Mouse (Mus musculus) myocyte (in vitro differentiated cells): ENCODE measurements at regions not wholly inside any gene's neighbourhood (a gene's known extent, or its start where the extent isn't known, plus 50 kb on each side); places are given as distances from the start of the nearest gene placed in this dataset.

Experiments used
- CEBPB ChIP-seq: IDR thresholded peaks from 2 replicates; pipeline ENCODE4 v1.6.1; 2011; ENCODE audit warnings: mild to moderate bottlenecking, moderate library complexity; ENCODE audit not compliant: poor library complexity, insufficient read depth, severe bottlenecking
- E2F4 ChIP-seq: IDR thresholded peaks from one replicate; pipeline ENCODE4 v1.6.1; 2011; ENCODE audit warnings: mild to moderate bottlenecking, control low read depth, moderate library complexity; ENCODE audit not compliant: insufficient read depth
- MAX ChIP-seq: IDR thresholded peaks from one replicate; pipeline ENCODE4 v1.6.1; 2011; ENCODE audit warnings: low read depth, mild to moderate bottlenecking, control low read depth
- MYOG ChIP-seq, 3 experiments: IDR thresholded peaks; one replicate each; pipeline ENCODE4 v1.6.1; 2011; ENCODE audit warnings: control low read depth in 2 of 3, low read depth in 2 of 3, mild to moderate bottlenecking in 2 of 3; ENCODE audit not compliant: insufficient read length in 2 of 3, control insufficient read depth in 1 of 3, insufficient read depth in 1 of 3
- POLR2A ChIP-seq: IDR thresholded peaks from one replicate; pipeline ENCODE4 v1.6.1; 2011; ENCODE audit warnings: low read depth, mild to moderate bottlenecking, control low read depth, moderate library complexity; ENCODE audit not compliant: insufficient read length
- POLR2AphosphoS2 ChIP-seq: IDR thresholded peaks from one replicate; pipeline ENCODE4 v1.6.1; 2011; ENCODE audit warnings: low read depth, control low read depth; ENCODE audit not compliant: insufficient read length
- TCF12 ChIP-seq: IDR thresholded peaks from one replicate; pipeline ENCODE4 v1.6.1; 2011; ENCODE audit warnings: mild to moderate bottlenecking, control low read depth; ENCODE audit not compliant: poor library complexity, insufficient read depth, severe bottlenecking
- USF1 ChIP-seq: IDR thresholded peaks from one replicate; pipeline ENCODE4 v1.6.1; 2011; ENCODE audit warnings: low read depth, mild to moderate bottlenecking, control low read depth, moderate library complexity

DNA sequence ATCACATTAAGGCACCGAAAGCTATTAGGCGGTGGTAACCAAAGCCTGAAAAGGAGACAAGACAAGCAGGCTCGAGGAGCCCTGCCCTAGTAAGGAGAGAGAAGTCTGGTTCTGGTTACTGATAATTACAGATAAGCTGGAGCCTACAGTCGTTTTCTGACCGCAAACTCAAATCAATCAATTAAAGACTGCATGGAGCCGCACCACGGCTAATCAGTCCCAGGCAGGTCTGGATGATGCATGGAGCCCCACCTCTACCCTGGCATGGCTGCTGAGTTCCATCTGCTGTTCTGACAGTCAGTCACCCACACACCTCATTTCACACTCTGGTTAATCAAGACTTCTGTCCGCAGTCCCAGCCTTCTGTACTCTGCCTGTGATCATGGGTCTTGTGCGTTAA lies 276.4 kb downstream of the Slc30a10 start:
- TF ChIP-seq POLR2AphosphoS2 (no peak), CEBPB (no peak), POLR2A (no peak), USF1 (no peak), E2F4 (no peak), MAX (no peak), MYOG (IDR thresholded peaks at IDR 0.05; ENCODE audit: control insufficient read depth in 1 of 3, insufficient read depth in 1 of 3, insufficient read length in 2 of 3, low read depth in 2 of 3) (no peak), TCF12 (no peak)
